Mouse (Mus musculus) heart, embryonic 16.5 days (tissue): Measurements from ENCODE around the gene Ap1g1. TPM values are rescaled to one million over a fixed set of nuclear protein-coding genes. Genes with fewer than 3 reads are reported as not detected.

Experiments
- ATAC-seq: fragments of 200-750 bp; cut with Nextera tagmentation; replicated peaks from 2 replicates; pipeline ENCODE4 v1.8.0; 2017; ENCODE audit warnings: moderate number of reproducible peaks; ENCODE audit not compliant: insufficient read depth, low FRiP score; ENCODE audit errors: extremely low read depth
- H3K27ac ChIP-seq: fragments of 300-500 bp; sonication (generic); 2 replicates; pipeline ENCODE4 v1.5.1; 2014; ENCODE audit warnings: mild to moderate bottlenecking, low read length, control low read depth, moderate library complexity
- H3K27me3 ChIP-seq: fragments of 300-500 bp; sonication (generic); 2 replicates; pipeline ENCODE4 v1.6.1; 2014; ENCODE audit warnings: low read length, mixed read lengths; ENCODE audit not compliant: control insufficient read depth, insufficient read depth
- H3K36me3 ChIP-seq: fragments of 300-500 bp; sonication (generic); 2 replicates; pipeline ENCODE4 v1.6.1; 2014; ENCODE audit not compliant: control insufficient read depth, insufficient read depth
- H3K4me1 ChIP-seq: fragments of 300-500 bp; sonication (generic); 2 replicates; pipeline ENCODE4 v1.6.1; 2014; ENCODE audit warnings: low read length, mixed read lengths; ENCODE audit not compliant: control insufficient read depth, insufficient read depth
- H3K4me2 ChIP-seq: fragments of 300-500 bp; sonication (generic); 2 replicates; pipeline ENCODE4 v1.6.1; 2014; ENCODE audit warnings: low read depth, mild to moderate bottlenecking, control low read depth, low read length
- H3K4me3 ChIP-seq: fragments of 300-500 bp; sonication (generic); 2 replicates; pipeline ENCODE4 v1.5.1; 2014; ENCODE audit warnings: mild to moderate bottlenecking, control low read depth, low read length
- H3K9ac ChIP-seq: fragments of 300-500 bp; sonication (generic); 2 replicates; pipeline ENCODE4 v1.6.1; 2014; ENCODE audit warnings: low read length, control low read depth
- H3K9me3 ChIP-seq: fragments of 300-500 bp; sonication (generic); replicated peaks from 2 replicates; pipeline ENCODE4 v1.6.1; 2016; ENCODE audit warnings: low read length; ENCODE audit not compliant: control insufficient read depth
- WGBS: fragments of 180-500 bp; shearing (Covaris S2); extraction: QIAGEN DNeasy Blood & Tissue Kit; methylation state at CpG from one replicate; pipeline ENCODE4 v1.1.7; 2014; 5-methylcytosine and 5-hydroxymethylcytosine counted together
- polyA plus RNA-seq: library from polyadenylated mRNA; unstranded; fragments of >200 nt; fragmentation: Nextera tagmentation; extraction: Ambion mirVana; gene quantifications from 2 replicates; pipeline ENCODE4 v1.2.1, GENCODE M21; 2015

Gene Ap1g1
- polyA plus RNA-seq, 1 experiment from 2014 or later, result 26.1 TPM

GRCm38 (mm10) chr8:109773154-109773553 lies 5.2 kb upstream of the Ap1g1 start:
- WGBS, result 32% methylated on average over 3 of the region's 3 CpGs

DNA sequence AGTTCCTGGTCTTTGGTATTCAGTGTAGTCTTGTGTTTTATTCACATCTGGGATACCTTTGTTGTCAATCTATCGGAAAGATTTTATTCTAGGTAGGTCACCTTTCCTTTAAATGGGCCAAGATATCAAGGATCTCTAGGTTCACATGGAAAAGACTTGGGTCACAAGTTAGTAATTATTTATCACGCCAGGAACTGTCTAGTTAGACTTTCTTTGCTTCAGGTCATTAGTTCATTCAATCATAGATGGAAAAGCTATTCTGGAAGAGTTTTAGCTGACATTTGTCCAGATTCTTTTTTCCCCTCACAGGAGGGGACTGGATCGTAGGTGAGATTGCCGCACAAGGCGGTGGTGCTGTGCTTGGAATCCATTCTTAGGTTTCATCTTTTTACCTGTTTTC lies 503 bp upstream of the Ap1g1 start:
- peak overlapping the region; percentile 90 for H3K4me2 ChIP-seq
- no peak overlapping the region for H3K27ac ChIP-seq
- H3K27me3 ChIP-seq, result peaks cover 5% of the 10 kb centered on the region
- WGBS, result 25% methylated on average over 5 of the region's 5 CpGs
- no peaks in the 10 kb centered on the region for H3K36me3 ChIP-seq
- peak overlapping the region; percentile 60 for H3K9ac ChIP-seq
- no peaks in the 10 kb centered on the region for H3K9me3 ChIP-seq
- peaks cover 12% of the 10 kb centered on the region for H3K4me1 ChIP-seq
- ATAC-seq, result no peak
- peak overlapping the region; percentile 99 for H3K4me3 ChIP-seq

More at GRCm38 (mm10) chr8:109773154-109773553, 5.2 kb upstream of the Ap1g1 start:
- H3K4me1 ChIP-seq, result no peaks in the 10 kb centered on the region
- ATAC-seq, result no peak
- H3K4me2 ChIP-seq, result no peak overlapping the region
- no peak overlapping the region for H3K9ac ChIP-seq
- no peaks in the 10 kb centered on the region for H3K9me3 ChIP-seq
- no peak overlapping the region for H3K27ac ChIP-seq
- no peak overlapping the region for H3K4me3 ChIP-seq
- H3K27me3 ChIP-seq, result peaks cover 5% of the 10 kb centered on the region
- no peaks in the 10 kb centered on the region for H3K36me3 ChIP-seq

DNA sequence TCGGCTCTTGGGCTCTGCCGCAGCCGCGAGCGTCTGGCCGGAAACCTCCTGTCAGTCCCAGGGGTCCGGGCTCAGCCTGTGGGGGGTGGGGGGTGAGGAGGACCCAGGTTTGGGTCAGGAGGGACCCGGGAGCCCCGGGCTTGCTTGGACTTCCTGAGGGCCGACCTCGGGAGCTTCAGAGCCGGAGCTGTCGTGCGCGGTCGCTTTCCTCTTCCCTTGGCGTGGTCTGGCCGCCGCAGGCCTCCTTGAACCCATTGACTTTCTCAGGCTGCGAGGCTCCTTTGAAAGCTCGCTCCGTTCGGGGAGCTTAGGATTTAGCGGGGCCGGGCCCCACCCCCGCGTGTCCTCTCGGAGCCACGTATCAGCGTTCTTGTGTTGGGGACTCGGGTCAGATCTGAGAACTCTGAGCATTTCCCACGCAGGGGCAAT lies 653 bp downstream of the Ap1g1 start:
- peak overlapping the region; percentile 99 for H3K4me3 ChIP-seq
- peak overlapping the region; percentile 98 for H3K9ac ChIP-seq
- under 1% methylated on average over 32 of the region's 32 CpGs for WGBS
- no peaks in the 10 kb centered on the region for H3K9me3 ChIP-seq
- peaks cover 14% of the 10 kb centered on the region for H3K4me1 ChIP-seq
- H3K36me3 ChIP-seq, result no peaks in the 10 kb centered on the region
- ATAC-seq, result peak; percentile 53; the same call in 1 of the 2 replicates
- peak overlapping the region; percentile 90 for H3K4me2 ChIP-seq
- H3K27ac ChIP-seq, result peak overlapping the region; percentile 98
- peaks cover 5% of the 10 kb centered on the region for H3K27me3 ChIP-seq

- Histone ChIP-seq H3K27ac (peak overlapping the region; percentile 98), H3K36me3 (no peaks in the 10 kb centered on the region), H3K9ac (peak overlapping the region; percentile 98), H3K4me1 (peaks cover 14% of the 10 kb centered on the region), H3K27me3 (peaks cover 5% of the 10 kb centered on the region), H3K9me3 (no peaks in the 10 kb centered on the region), H3K4me3 (peak overlapping the region; percentile 99), H3K4me2 (peak overlapping the region; percentile 90)
- WGBS, result 16% methylated on average over 24 of the region's 24 CpGs
- no peak for ATAC-seq
Observed at GRCm38 (mm10) chr8:109779431-109780228, 1.3 kb downstream of the Ap1g1 start.

GRCm38 (mm10) chr8:109780548-109780947 lies 2.2 kb downstream of the Ap1g1 start:
- Histone ChIP-seq H3K4me1 (peaks cover 14% of the 10 kb centered on the region), H3K27ac (no peak overlapping the region), H3K36me3 (no peaks in the 10 kb centered on the region), H3K4me2 (peak overlapping the region; percentile 28; the same call in 1 of the 2 replicates), H3K9me3 (no peaks in the 10 kb centered on the region), H3K27me3 (peaks cover 2% of the 10 kb centered on the region), H3K4me3 (no peak overlapping the region), H3K9ac (no peak overlapping the region)
- 36% methylated on average over 4 of the region's 4 CpGs for WGBS
- ATAC-seq, result no peak

GRCm38 (mm10) chr8:109790938-109791337 lies 12.6 kb downstream of the Ap1g1 start:
- Histone ChIP-seq H3K9me3 (no peaks in the 10 kb centered on the region), H3K36me3 (no peaks in the 10 kb centered on the region), H3K27me3 (no peaks in the 10 kb centered on the region), H3K4me1 (peaks cover 8% of the 10 kb centered on the region; the same call in 1 of the 2 replicates), H3K27ac (no peak overlapping the region), H3K4me3 (no peak overlapping the region), H3K9ac (no peak overlapping the region), H3K4me2 (no peak overlapping the region)
- WGBS, result 86% methylated on average over 2 of the region's 2 CpGs
- ATAC-seq, result no peak

- H3K36me3 ChIP-seq, result no peaks in the 10 kb centered on the region
- H3K9ac ChIP-seq, result no peak overlapping the region
- H3K4me2 ChIP-seq, result no peak overlapping the region
- 54% methylated on average over 1 of the region's 1 CpGs for whole genome bisulfite sequencing
- H3K9me3 ChIP-seq, result no peaks in the 10 kb centered on the region
- H3K27me3 ChIP-seq, result no peaks in the 10 kb centered on the region
- H3K27ac ChIP-seq, result no peak overlapping the region
- H3K4me1 ChIP-seq, result peaks cover 17% of the 10 kb centered on the region
- ATAC-seq, result no peak
- no peak overlapping the region for H3K4me3 ChIP-seq
Observed at GRCm38 (mm10) chr8:109795166-109795565, 16.8 kb downstream of the Ap1g1 start.

DNA sequence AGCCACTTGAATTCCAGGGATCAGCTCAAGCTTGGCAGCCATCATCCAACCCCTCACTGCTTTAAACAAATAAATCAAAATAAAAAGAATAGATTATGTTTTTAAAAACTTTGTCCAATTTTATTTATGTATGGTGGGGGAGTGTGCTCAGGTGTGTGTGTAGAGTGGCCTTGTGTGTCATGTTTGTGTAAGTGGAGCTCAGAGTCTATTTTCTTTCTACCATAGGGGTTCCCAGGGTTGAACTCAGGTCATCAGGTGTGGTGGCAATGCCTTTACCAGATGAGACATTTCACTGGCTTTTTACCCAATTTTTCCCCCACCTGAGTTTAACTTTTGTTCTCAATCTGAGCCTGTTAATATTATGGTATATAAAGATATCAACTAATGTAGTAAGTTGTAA lies 20.4 kb downstream of the Ap1g1 start:
- ATAC-seq, result no peak
- peaks cover 4% of the 10 kb centered on the region for H3K36me3 ChIP-seq
- H3K27me3 ChIP-seq, result no peaks in the 10 kb centered on the region
- H3K4me3 ChIP-seq, result no peak overlapping the region
- no peak overlapping the region for H3K4me2 ChIP-seq
- H3K9me3 ChIP-seq, result no peaks in the 10 kb centered on the region
- H3K9ac ChIP-seq, result no peak overlapping the region
- H3K4me1 ChIP-seq, result peaks cover 12% of the 10 kb centered on the region
- no peak overlapping the region for H3K27ac ChIP-seq

- peak overlapping the region; percentile 30; the same call in 1 of the 2 replicates for H3K27ac ChIP-seq
- ATAC-seq, result no peak
- 48% methylated on average over 4 of the region's 4 CpGs for WGBS
- H3K36me3 ChIP-seq, result peaks cover 6% of the 10 kb centered on the region
- no peaks in the 10 kb centered on the region for H3K27me3 ChIP-seq
- no peak overlapping the region for H3K9ac ChIP-seq
- no peak overlapping the region for H3K4me3 ChIP-seq
- peaks cover 12% of the 10 kb centered on the region for H3K4me1 ChIP-seq
- H3K4me2 ChIP-seq, result no peak overlapping the region
- no peaks in the 10 kb centered on the region for H3K9me3 ChIP-seq
Observed at GRCm38 (mm10) chr8:109799245-109799644, 20.9 kb downstream of the Ap1g1 start.
